Mouse (Mus musculus) lung, adult 2 months (tissue): Measurements from ENCODE around the gene Spint2.

Experiments used
- CTCF ChIP-seq: fragments of 200-500 bp; IDR thresholded peaks from 2 replicates; pipeline ENCODE4 v1.5.1; 2011; ENCODE audit warnings: mild to moderate bottlenecking, low read length, control low read depth; ENCODE audit not compliant: insufficient read depth
- POLR2A ChIP-seq: fragments of 200-500 bp; IDR thresholded peaks from 2 replicates; pipeline ENCODE4 v1.6.1; 2011; ENCODE audit warnings: low read depth, mild to moderate bottlenecking, control low read depth, low read length, borderline replicate concordance; ENCODE audit errors: extremely low read depth

- TF ChIP-seq POLR2A (no peak), CTCF (no peak)
These were observed 27.9 kb downstream of the Spint2 start for GRCm38 (mm10) chr7:29253842-29254241.
